Mouse (Mus musculus): ENCODE data around the gene Rarb. TPM values are rescaled to one million over a fixed set of nuclear protein-coding genes. Genes with fewer than 3 reads are reported as not detected.

The Rarb gene
- polyA plus RNA-seq, 1 experiment from 2014 or later, result 12.7 TPM

DNA sequence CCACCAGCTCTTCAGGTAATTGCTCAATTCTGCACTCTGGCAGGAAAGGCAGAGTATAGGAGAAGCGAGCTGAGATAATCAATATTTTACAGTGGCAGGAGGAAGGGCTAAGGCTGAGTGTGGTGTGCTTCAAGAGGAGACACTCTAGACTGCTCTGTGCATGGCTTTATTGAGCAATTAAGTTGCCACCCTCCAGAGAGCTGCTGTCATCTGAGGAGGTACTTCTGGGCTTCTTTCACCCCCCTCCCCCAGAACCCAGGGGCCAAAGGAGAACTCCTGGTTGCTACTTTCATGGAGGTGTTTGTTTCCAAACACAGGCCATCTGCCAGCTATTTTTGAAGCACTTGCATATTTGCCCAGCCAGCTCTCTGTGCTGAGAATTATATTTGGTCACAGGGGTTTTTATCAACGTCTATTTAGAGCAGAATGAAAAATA lies 321.7 kb downstream of the Rarb start:
- no peak for ATAC-seq (ENCODE audit: low FRiP score)
- no peak overlapping the region for H3K4me2 ChIP-seq

DNA sequence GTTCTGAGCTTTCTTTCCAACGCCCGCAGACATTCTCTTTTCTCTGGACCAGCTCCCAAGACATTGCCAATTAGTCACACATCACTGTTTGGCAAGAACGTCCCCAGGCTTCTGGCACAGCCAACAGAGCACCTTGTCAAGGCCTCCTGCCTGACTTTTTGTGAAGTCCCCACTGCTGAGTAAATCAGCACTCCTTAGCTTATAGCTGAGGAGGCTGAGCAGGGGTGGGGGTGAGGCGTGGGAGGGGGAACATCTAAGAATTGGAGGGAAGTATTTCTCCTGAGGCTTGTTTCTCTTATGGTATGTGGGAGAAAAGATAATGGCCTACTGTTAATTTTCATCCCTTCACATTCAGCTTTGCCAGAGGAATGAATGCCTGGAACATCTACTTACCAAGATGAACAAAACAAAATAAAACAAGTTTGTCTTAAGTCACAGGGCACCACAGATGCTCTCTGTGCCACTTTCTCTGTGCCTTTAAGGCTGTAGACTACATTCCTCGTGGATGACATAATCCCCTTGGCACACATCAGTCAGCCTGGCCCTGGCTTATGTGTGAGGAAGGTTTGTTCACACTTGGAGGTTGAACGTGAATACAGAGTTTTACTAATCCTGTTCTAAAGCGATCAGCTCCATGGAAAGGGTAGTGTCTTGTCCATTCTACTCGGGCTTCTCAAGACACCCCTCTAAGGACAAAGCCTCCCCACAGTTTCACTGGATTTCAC lies 335.1 kb downstream of the Rarb start:
- H3K27me3 ChIP-seq, result no peaks in the 10 kb centered on the region
- no peak; the same call in 1 of the 2 replicates for ATAC-seq (ENCODE audit: low FRiP score)
- no peak overlapping the region for H3K9ac ChIP-seq
- 46% methylated on average over 8 of the region's 8 CpGs for WGBS
- H3K4me1 ChIP-seq, result peaks cover 4% of the 10 kb centered on the region; the same call in 1 of the 2 replicates
- H3K4me2 ChIP-seq, result no peak overlapping the region
- H3K36me3 ChIP-seq (replicated peaks), result no peaks in the 10 kb centered on the region
- H3K4me3 ChIP-seq (replicated peaks), result no peak overlapping the region
- H3K9me3 ChIP-seq, result no peaks in the 10 kb centered on the region
- no peak overlapping the region for H3K27ac ChIP-seq

More for the DNA sequence above, 321.7 kb downstream of the Rarb start:
- Histone ChIP-seq H3K27ac (no peak overlapping the region), H3K9ac (no peak overlapping the region), H3K27me3 (no peaks in the 10 kb centered on the region), H3K4me1 (no peaks in the 10 kb centered on the region), H3K4me3 (replicated peaks) (no peak overlapping the region), H3K9me3 (no peaks in the 10 kb centered on the region), H3K36me3 (replicated peaks) (no peaks in the 10 kb centered on the region)
- WGBS, result 77% methylated on average over 2 of the region's 2 CpGs

- H3K9ac ChIP-seq, result no peak overlapping the region
- H3K36me3 ChIP-seq (replicated peaks), result no peaks in the 10 kb centered on the region
- H3K9me3 ChIP-seq, result no peaks in the 10 kb centered on the region
- H3K4me2 ChIP-seq, result no peak overlapping the region
- ATAC-seq (ENCODE audit: low FRiP score), result no peak
- no peak overlapping the region for H3K4me3 ChIP-seq (replicated peaks)
- H3K27me3 ChIP-seq, result no peaks in the 10 kb centered on the region
- WGBS, result 71% methylated on average over 6 of the region's 6 CpGs
- no peak overlapping the region for H3K27ac ChIP-seq
- peaks cover 4% of the 10 kb centered on the region; the same call in 1 of the 2 replicates for H3K4me1 ChIP-seq
Measured at GRCm38 (mm10) chr14:16480621-16481020, 338.3 kb downstream of the Rarb start.

- no peaks in the 10 kb centered on the region for H3K36me3 ChIP-seq (replicated peaks)
- 81% methylated on average over 2 of the region's 2 CpGs for WGBS
- H3K4me1 ChIP-seq, result peaks cover 4% of the 10 kb centered on the region; the same call in 1 of the 2 replicates
- no peak overlapping the region for H3K4me3 ChIP-seq (replicated peaks)
- ATAC-seq (ENCODE audit: low FRiP score), result no peak
- H3K9me3 ChIP-seq, result no peaks in the 10 kb centered on the region
- no peak overlapping the region for H3K27ac ChIP-seq
- no peaks in the 10 kb centered on the region for H3K27me3 ChIP-seq
- H3K4me2 ChIP-seq, result no peak overlapping the region
- H3K9ac ChIP-seq, result no peak overlapping the region
Measured at GRCm38 (mm10) chr14:16479521-16479920, 339.4 kb downstream of the Rarb start.

DNA sequence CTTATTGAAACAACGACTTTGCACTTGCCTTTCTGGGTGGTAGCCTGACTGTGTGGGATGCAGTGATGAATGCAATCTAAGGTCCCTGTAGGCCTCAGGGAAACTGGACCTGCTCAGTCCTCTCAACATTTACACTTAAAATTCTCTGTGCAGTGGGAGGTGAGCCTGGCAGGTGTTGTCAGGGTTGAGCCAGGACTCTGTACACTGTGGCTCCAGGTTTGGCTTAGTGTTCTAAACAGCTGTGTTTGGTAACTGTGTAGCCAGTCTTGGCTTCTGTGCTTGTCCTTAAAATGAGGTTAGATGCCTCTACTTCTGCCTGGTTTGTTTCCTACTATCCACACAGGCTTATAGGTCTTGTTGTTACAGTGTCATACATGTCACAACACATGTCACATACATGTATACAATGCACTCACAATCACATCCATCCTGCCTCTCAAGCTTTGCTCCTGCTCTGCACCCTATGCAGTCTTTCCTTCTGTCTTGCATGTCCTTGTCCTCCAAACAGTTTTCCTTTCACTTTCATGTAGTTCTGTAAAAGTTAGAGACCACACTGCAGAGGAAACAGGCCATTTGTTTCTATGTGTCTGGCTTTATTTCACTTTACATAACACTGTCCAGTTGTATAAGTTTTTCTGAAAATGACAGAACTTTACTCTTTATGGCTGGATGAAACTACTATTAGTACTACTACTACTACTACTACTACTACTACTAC lies 340.2 kb downstream of the Rarb start:
- no peaks in the 10 kb centered on the region for H3K27me3 ChIP-seq
- H3K27ac ChIP-seq, result no peak overlapping the region
- no peak overlapping the region for H3K9ac ChIP-seq
- no peaks in the 10 kb centered on the region for H3K36me3 ChIP-seq (replicated peaks)
- no peak for ATAC-seq (ENCODE audit: low FRiP score)
- H3K9me3 ChIP-seq, result no peaks in the 10 kb centered on the region
- H3K4me1 ChIP-seq, result no peaks in the 10 kb centered on the region
- WGBS, result 86% methylated on average over 1 of the region's 1 CpGs
- no peak overlapping the region for H3K4me3 ChIP-seq (replicated peaks)
- no peak overlapping the region for H3K4me2 ChIP-seq

- H3K9ac ChIP-seq, result no peak overlapping the region
- no peak overlapping the region for H3K4me2 ChIP-seq
- H3K27ac ChIP-seq, result no peak overlapping the region
- H3K27me3 ChIP-seq, result no peaks in the 10 kb centered on the region
- no peaks in the 10 kb centered on the region for H3K4me1 ChIP-seq
- no peaks in the 10 kb centered on the region for H3K36me3 ChIP-seq (replicated peaks)
- no peaks in the 10 kb centered on the region for H3K9me3 ChIP-seq
- peak; percentile 61 for ATAC-seq (ENCODE audit: low FRiP score)
- H3K4me3 ChIP-seq (replicated peaks), result no peak overlapping the region
- whole genome bisulfite sequencing, result 31% methylated on average over 4 of the region's 4 CpGs
Measured at GRCm38 (mm10) chr14:16448269-16448987, 370.5 kb downstream of the Rarb start.

DNA sequence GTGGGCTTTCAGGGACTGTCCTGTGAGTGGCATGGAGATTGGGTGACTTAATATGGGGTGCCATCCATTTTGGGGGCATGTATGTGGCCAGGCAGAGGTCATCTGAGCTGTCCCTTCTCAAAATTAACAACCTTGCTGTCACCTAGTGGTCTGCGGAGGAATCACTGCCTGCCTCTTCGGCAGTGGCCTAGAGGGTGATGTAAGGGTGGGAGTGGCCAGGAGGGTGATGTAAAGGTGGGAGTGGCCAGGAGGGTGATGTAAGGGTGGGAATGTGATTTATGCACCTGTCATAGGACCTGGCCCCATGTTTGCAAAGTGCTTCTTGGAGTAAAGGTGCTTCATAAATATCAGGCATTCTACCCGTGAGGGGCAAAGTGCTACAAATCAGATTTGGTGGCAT lies 371.4 kb downstream of the Rarb start:
- Histone ChIP-seq H3K9ac (no peak overlapping the region), H3K4me3 (replicated peaks) (no peak overlapping the region), H3K36me3 (replicated peaks) (no peaks in the 10 kb centered on the region), H3K4me1 (no peaks in the 10 kb centered on the region), H3K4me2 (no peak overlapping the region), H3K27me3 (no peaks in the 10 kb centered on the region), H3K9me3 (no peaks in the 10 kb centered on the region), H3K27ac (no peak overlapping the region)
- peak; percentile 65; the same call in 1 of the 2 replicates for ATAC-seq (ENCODE audit: low FRiP score)
- WGBS, result 33% methylated on average over 3 of the region's 3 CpGs

DNA sequence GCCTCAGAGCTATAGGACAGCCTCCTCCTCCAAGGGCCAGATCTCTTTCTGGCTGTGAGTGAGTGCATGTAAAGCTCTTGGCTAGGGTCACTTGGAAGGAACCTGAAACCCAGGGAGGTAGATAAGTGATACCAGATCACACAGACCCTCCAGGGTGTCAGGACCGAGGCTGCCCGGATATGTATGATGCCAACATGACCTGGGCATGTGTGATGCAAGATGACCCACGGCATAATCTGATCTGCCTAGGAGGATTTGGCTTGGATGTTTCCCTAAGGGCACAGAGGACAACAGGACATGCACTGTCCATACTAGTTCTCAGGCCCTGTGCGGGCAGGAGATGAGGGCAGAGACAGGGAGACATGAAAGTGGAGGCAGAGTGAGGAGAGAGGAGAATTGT lies 374.1 kb downstream of the Rarb start:
- ATAC-seq (ENCODE audit: low FRiP score), result no peak
- no peaks in the 10 kb centered on the region for H3K27me3 ChIP-seq
- no peak overlapping the region for H3K9ac ChIP-seq
- H3K4me1 ChIP-seq, result no peaks in the 10 kb centered on the region
- no peak overlapping the region for H3K27ac ChIP-seq
- H3K36me3 ChIP-seq (replicated peaks), result no peaks in the 10 kb centered on the region
- H3K9me3 ChIP-seq, result no peaks in the 10 kb centered on the region
- H3K4me2 ChIP-seq, result no peak overlapping the region
- no peak overlapping the region for H3K4me3 ChIP-seq (replicated peaks)
- 87% methylated on average over 4 of the region's 4 CpGs for WGBS

- Histone ChIP-seq H3K36me3 (replicated peaks) (peaks cover 10% of the 10 kb centered on the region), H3K27ac (0 out of 2 replicates have a peak overlapping the region, but pooled peaks have one; percentile 26), H3K27me3 (no peaks in the 10 kb centered on the region), H3K4me2 (no peak overlapping the region), H3K4me1 (no peaks in the 10 kb centered on the region), H3K9me3 (no peaks in the 10 kb centered on the region), H3K9ac (no peak overlapping the region), H3K4me3 (replicated peaks) (no peak overlapping the region)
- peak; percentile 44; the same call in 1 of the 2 replicates for ATAC-seq (ENCODE audit: low FRiP score)
- 80% methylated on average over 6 of the region's 6 CpGs for WGBS
Measured at GRCm38 (mm10) chr14:16439385-16440126, 379.4 kb downstream of the Rarb start.

DNA sequence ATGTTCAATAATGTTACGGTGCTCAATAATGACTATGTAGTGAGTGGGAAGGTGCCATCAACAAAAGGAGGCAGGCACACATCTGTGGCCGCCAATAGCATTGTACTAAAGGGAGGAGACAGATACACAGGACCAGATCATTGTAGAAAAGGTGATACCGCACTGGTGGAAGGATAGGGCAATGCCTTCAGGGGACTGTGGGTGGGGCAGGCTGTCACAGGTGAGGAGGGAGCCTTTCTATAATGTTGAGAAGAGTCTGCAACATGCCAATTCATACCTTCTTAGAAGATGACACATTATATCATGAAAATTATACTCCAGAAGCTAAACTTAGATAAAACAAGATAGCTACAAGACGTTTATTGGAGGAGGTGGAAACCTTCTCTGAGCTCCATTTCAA lies 381.6 kb downstream of the Rarb start:
- no peak overlapping the region for H3K4me2 ChIP-seq
- no peak overlapping the region for H3K27ac ChIP-seq
- H3K9me3 ChIP-seq, result no peaks in the 10 kb centered on the region
- WGBS, result 96% methylated on average over 4 of the region's 4 CpGs
- no peak overlapping the region for H3K4me3 ChIP-seq (replicated peaks)
- no peak overlapping the region for H3K9ac ChIP-seq
- no peaks in the 10 kb centered on the region for H3K27me3 ChIP-seq
- peaks cover 16% of the 10 kb centered on the region for H3K36me3 ChIP-seq (replicated peaks)
- H3K4me1 ChIP-seq, result no peaks in the 10 kb centered on the region
- ATAC-seq (ENCODE audit: low FRiP score), result no peak

DNA sequence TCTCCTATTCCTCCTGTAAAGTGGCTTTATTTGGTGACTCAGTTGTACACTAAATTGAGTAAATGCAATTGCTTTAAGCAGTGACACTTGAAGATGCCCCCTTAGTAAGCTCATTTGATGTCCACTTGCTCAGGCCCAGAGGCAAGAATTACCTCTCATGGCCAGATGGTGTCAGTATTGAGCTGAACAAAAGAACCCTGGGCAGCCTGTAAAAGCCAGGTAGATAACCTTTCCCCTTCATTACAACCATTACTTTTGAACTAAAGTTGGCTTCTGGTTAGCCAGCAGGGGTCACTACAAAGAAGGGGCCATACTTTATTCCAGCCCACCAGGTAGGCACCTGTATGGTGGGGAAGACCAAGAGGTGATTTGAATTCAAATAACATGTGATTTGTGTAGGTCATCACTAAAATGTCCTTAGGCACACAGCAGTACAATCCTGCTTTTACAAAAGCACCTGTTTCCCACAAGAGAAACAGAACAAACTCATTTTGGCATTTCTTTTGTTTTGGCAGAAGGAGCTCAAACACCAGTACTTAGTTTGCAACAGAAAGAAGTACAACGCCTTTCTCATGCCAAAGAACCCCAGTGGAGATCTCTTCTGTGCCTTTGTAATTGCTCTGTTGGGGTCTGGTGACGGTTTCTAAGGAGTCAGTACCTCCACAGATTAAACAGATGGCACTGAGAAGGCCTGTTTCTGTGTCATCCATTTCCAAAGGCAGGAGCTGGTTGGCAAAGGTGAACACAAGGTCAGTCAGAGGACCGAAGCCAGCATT lies 384.4 kb downstream of the Rarb start:
- no peaks in the 10 kb centered on the region for H3K27me3 ChIP-seq
- H3K9me3 ChIP-seq, result no peaks in the 10 kb centered on the region
- no peak overlapping the region for H3K4me3 ChIP-seq (replicated peaks)
- H3K4me1 ChIP-seq, result no peaks in the 10 kb centered on the region
- H3K27ac ChIP-seq, result no peak overlapping the region
- peak; percentile 45; the same call in 1 of the 2 replicates for ATAC-seq (ENCODE audit: low FRiP score)
- H3K4me2 ChIP-seq, result no peak overlapping the region
- 56% methylated on average over 3 of the region's 3 CpGs for WGBS
- no peak overlapping the region for H3K9ac ChIP-seq
- peaks cover 35% of the 10 kb centered on the region for H3K36me3 ChIP-seq (replicated peaks)
